Mouse (Mus musculus) MEL (cell line): ENCODE results near the gene Stk10. TPM values are rescaled to one million over a fixed set of nuclear protein-coding genes. Genes with fewer than 3 reads are reported as not detected.
A peak's percentile ranks its signal among the peaks of the same experiment; 100 is the strongest.

Experiments used
- DNase-seq: peaks from one replicate; pipeline ENCODE4 v3.0.0; 2011; ENCODE audit warnings: low read depth, low spot score
- H3K27ac ChIP-seq: 2 replicates; pipeline ENCODE4 v1.5.1; 2012; ENCODE audit warnings: low read depth, mild to moderate bottlenecking, control low read depth, low read length, moderate library complexity; ENCODE audit not compliant: control insufficient read depth
- H3K27me3 ChIP-seq, 2 experiments: fragments of 150-350 bp in 1 of 2; sonication (generic) in 1 of 2; 2 replicates each; pipeline ENCODE4 v1.6.1; 2012; ENCODE audit warnings: low read length in 2 of 2, mild to moderate bottlenecking in 2 of 2, improper control_type of control experiment in 1 of 2, moderate library complexity in 1 of 2; ENCODE audit not compliant: insufficient read depth in 2 of 2, control insufficient read depth in 1 of 2
- H3K36me3 ChIP-seq, 2 experiments: 2 replicates each; pipeline ENCODE4 v1.6.1; 2012 to 2014; ENCODE audit warnings: low read length in 2 of 2, improper control_type of control experiment in 1 of 2, inconsistent platforms in 1 of 2, mild to moderate bottlenecking in 1 of 2; ENCODE audit not compliant: insufficient read depth in 2 of 2, control insufficient read depth in 1 of 2
- H3K4me1 ChIP-seq, 2 experiments: fragments of 150-350 bp in 1 of 2; sonication (generic) in 1 of 2; 2 replicates each; pipeline ENCODE4 v1.6.1; 2012; ENCODE audit warnings: low read length in 2 of 2, improper control_type of control experiment in 1 of 2, mild to moderate bottlenecking in 1 of 2; ENCODE audit not compliant: insufficient read depth in 2 of 2, control insufficient read depth in 1 of 2
- H3K4me3 ChIP-seq, 2 experiments: fragments of 150-350 bp in 1 of 2; sonication (generic) in 1 of 2; 2 replicates each; pipeline ENCODE4 v1.5.1; 2012; ENCODE audit warnings: low read depth in 2 of 2, low read length in 2 of 2, mild to moderate bottlenecking in 2 of 2, moderate library complexity in 2 of 2, control low read depth in 1 of 2, improper control_type of control experiment in 1 of 2; ENCODE audit not compliant: control insufficient read depth in 1 of 2, insufficient read depth in 1 of 2
- H3K79me2 ChIP-seq: 2 replicates; pipeline ENCODE4 v1.6.1; 2012; ENCODE audit warnings: mild to moderate bottlenecking, low read length, moderate library complexity; ENCODE audit not compliant: control insufficient read depth, poor library complexity, insufficient read depth
- H3K9ac ChIP-seq: 2 replicates; pipeline ENCODE4 v1.6.1; 2012; ENCODE audit warnings: low read depth, mild to moderate bottlenecking, control low read depth, low read length, moderate library complexity; ENCODE audit not compliant: control insufficient read depth, poor library complexity, severe bottlenecking
- H3K9me3 ChIP-seq: fragments of 150-350 bp; sonication (generic); replicated peaks from 2 replicates; pipeline ENCODE4 v1.6.1; 2012; ENCODE audit warnings: mild to moderate bottlenecking, low read length, improper control_type of control experiment, moderate library complexity; ENCODE audit not compliant: insufficient read depth
- BHLHE40 ChIP-seq: IDR thresholded peaks from 2 replicates; pipeline ENCODE4 v1.6.1; 2012; ENCODE audit warnings: low read depth, mild to moderate bottlenecking, inconsistent platforms, low read length, improper control_type of control experiment, borderline replicate concordance
- E2F4 ChIP-seq: IDR thresholded peaks from 2 replicates; pipeline ENCODE4 v1.6.1; 2011; ENCODE audit warnings: low read depth, low read length, improper control_type of control experiment, borderline replicate concordance
- ELF1 ChIP-seq: IDR thresholded peaks from 2 replicates; pipeline ENCODE4 v1.6.1; 2014; ENCODE audit warnings: low read depth, mild to moderate bottlenecking, inconsistent platforms, low read length, improper control_type of control experiment, moderate library complexity
- HCFC1 ChIP-seq: IDR thresholded peaks from 2 replicates; pipeline ENCODE4 v1.6.1; 2012; ENCODE audit warnings: low read depth, mild to moderate bottlenecking, inconsistent platforms, low read length, improper control_type of control experiment, moderate library complexity
- MAFK ChIP-seq: IDR thresholded peaks from 2 replicates; pipeline ENCODE4 v1.6.1; 2011; ENCODE audit warnings: low read depth, mild to moderate bottlenecking, low read length, improper control_type of control experiment, borderline replicate concordance
- MAX ChIP-seq: IDR thresholded peaks from 2 replicates; pipeline ENCODE4 v1.6.1; 2011; ENCODE audit warnings: low read length, improper control_type of control experiment
- MAZ ChIP-seq: IDR thresholded peaks from 2 replicates; pipeline ENCODE4 v1.6.1; 2012; ENCODE audit warnings: low read depth, mild to moderate bottlenecking, inconsistent platforms, low read length, improper control_type of control experiment
- MXI1 ChIP-seq: IDR thresholded peaks from 2 replicates; pipeline ENCODE4 v1.6.1; 2011; ENCODE audit warnings: mild to moderate bottlenecking, low read depth, low read length, improper control_type of control experiment
- MYB ChIP-seq: IDR thresholded peaks from 2 replicates; pipeline ENCODE4 v1.6.1; 2011; ENCODE audit warnings: mild to moderate bottlenecking, low read depth, low read length, improper control_type of control experiment
- MYC ChIP-seq: IDR thresholded peaks from 2 replicates; pipeline ENCODE4 v1.6.1; 2011; ENCODE audit warnings: low read depth, mild to moderate bottlenecking, low read length, improper control_type of control experiment, moderate library complexity
- NELFE ChIP-seq: IDR thresholded peaks from 2 replicates; pipeline ENCODE4 v1.6.1; 2011; ENCODE audit warnings: low read depth, low read length, improper control_type of control experiment
- POLR2A ChIP-seq, 2 experiments: IDR thresholded peaks; 2 replicates each; pipeline ENCODE4 v1.6.1; 2011 to 2012; ENCODE audit warnings: low read length in 2 of 2, mild to moderate bottlenecking in 2 of 2, control low read depth in 1 of 2, improper control_type of control experiment in 1 of 2, low read depth in 1 of 2, moderate library complexity in 1 of 2; ENCODE audit not compliant: control insufficient read depth in 1 of 2, insufficient read depth in 1 of 2, poor library complexity in 1 of 2
- POLR2AphosphoS5 ChIP-seq: IDR thresholded peaks from 2 replicates; pipeline ENCODE4 v1.6.1; 2012; ENCODE audit warnings: low read depth, borderline replicate concordance, mild to moderate bottlenecking, inconsistent platforms, low read length, moderate library complexity, mixed read lengths
- RAD21 ChIP-seq: IDR thresholded peaks from 2 replicates; pipeline ENCODE4 v1.6.1; 2011; ENCODE audit warnings: mild to moderate bottlenecking, low read depth, low read length, improper control_type of control experiment
- SIN3A ChIP-seq: IDR thresholded peaks from 2 replicates; pipeline ENCODE4 v1.6.1; 2012; ENCODE audit warnings: low read length, improper control_type of control experiment, inconsistent platforms
- TAL1 ChIP-seq: IDR thresholded peaks from 2 replicates; pipeline ENCODE4 v1.6.1; 2012; ENCODE audit warnings: mild to moderate bottlenecking, inconsistent platforms, low read length, moderate library complexity, mixed read lengths
- TBP ChIP-seq: IDR thresholded peaks from 2 replicates; pipeline ENCODE4 v1.8.0; 2011; ENCODE audit warnings: low read depth, low read length, improper control_type of control experiment
- USF1 ChIP-seq: IDR thresholded peaks from 2 replicates; pipeline ENCODE4 v1.6.1; 2014; ENCODE audit warnings: low read depth, mild to moderate bottlenecking, inconsistent platforms, low read length, improper control_type of control experiment, moderate library complexity
- USF2 ChIP-seq, 2 experiments: IDR thresholded peaks; 2 replicates each; pipeline ENCODE4 v1.6.1; 2011 to 2012; ENCODE audit warnings: improper control_type of control experiment in 2 of 2, low read length in 2 of 2, borderline replicate concordance in 1 of 2, inconsistent platforms in 1 of 2, low read depth in 1 of 2, mild to moderate bottlenecking in 1 of 2; ENCODE audit not compliant: insufficient read depth in 1 of 2
- ZNF384 ChIP-seq: IDR thresholded peaks from 2 replicates; pipeline ENCODE4 v1.6.1; 2012; ENCODE audit warnings: low read depth, mild to moderate bottlenecking, inconsistent platforms, low read length, improper control_type of control experiment
- polyA plus RNA-seq, 2 experiments: library from polyadenylated mRNA; stranded (reverse) in 1 of 2; unstranded in 1 of 2; fragments of >175 nt in 1 of 2; fragments of >200 nt in 1 of 2; gene quantifications; 2 replicates each; pipeline versions ENCODE4 v1.2.1 to v1.2.4; 2012; ENCODE audit warnings: low replicate concordance in 2 of 2, low read depth in 1 of 2; ENCODE audit not compliant: insufficient read length in 2 of 2, insufficient read depth in 1 of 2, missing spikeins in 1 of 2
- total RNA-seq: library from RNA; depleted of rRNA; stranded (reverse); fragments of 300-350 nt; gene quantifications from 2 replicates; pipeline ENCODE4 v1.2.3, GENCODE M21; 2012

The Stk10 gene
- total and polyA plus RNA-seq, 3 experiments, result 10.8 to 14.4 TPM; not detected in 1

DNA sequence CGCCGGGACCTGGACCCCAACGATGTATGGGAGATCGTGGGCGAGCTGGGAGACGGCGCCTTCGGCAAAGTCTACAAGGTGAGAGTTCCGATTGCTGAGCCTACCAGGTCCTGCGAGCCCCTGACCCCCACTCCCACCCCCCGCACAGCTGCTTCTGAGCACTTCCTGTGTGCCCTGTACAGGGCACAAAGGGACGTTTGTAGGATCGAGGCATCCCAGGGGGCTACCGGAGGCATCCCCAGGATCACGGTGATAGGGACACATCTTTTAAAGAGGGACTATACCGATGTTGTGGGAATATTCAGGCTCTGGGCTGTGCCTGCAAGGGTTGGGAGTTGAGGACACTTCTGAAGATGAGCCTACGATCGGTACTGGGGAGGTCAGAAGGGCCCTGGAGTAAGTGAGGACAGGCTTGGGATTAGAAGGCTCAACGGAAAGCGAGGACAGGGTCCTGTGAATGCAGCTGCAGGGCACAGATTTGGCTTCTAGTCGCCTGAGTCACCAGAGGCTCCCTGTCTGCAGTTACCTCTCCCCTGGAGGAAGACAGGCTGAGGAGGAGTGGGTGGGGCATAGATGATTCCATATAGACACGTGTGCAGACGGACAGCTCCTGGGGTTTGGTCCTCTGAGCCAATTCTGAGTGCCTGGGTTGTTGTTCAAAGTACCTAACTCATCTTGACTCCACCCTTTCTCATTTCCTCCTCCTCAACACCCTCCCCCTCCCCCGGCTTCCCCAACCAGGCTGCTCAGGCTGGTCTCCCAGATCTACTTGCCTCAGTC lies 567 bp downstream of the Stk10 start:
- Histone ChIP-seq H3K27ac (peak overlapping the region; percentile 50), H3K27me3 (no peaks in the 10 kb centered on the region), H3K9ac (peak overlapping the region; percentile 91), H3K4me3 (peak overlapping the region; percentile 88 to 95), H3K36me3 (peaks cover 0 to 10% of the 10 kb centered on the region in 2 experiments; a peak in 2 of 4 replicates), H3K9me3 (no peaks in the 10 kb centered on the region), H3K4me1 (peaks cover 0 to 18% of the 10 kb centered on the region in 2 experiments; a peak in 2 of 4 replicates), H3K79me2 (peaks cover 8% of the 10 kb centered on the region)
- TF ChIP-seq USF1, result peak; percentile 79
- TF ChIP-seq E2F4, result no peak
- TF ChIP-seq TBP, result peak; percentile 38; the same call in 1 of the 2 replicates
- TF ChIP-seq MAZ, result peak; percentile 54; the same call in 1 of the 2 replicates
- TF ChIP-seq NELFE, result no peak
- TF ChIP-seq ZNF384, result no peak
- no peak for TF ChIP-seq USF2 (IDR thresholded peaks at IDR 0.05; ENCODE audit: borderline replicate concordance in 1 of 2, insufficient read depth in 1 of 2, low read depth in 1 of 2, low read length in 2 of 2)
- no peak for TF ChIP-seq MAFK
- TF ChIP-seq RAD21, result no peak
- TF ChIP-seq SIN3A, result peak; percentile 83
- TF ChIP-seq POLR2AphosphoS5, result no peak
- peak in 1 of 2 experiments; percentile 25; a peak in 1 of 4 replicates for TF ChIP-seq POLR2A (IDR thresholded peaks at IDR 0.05; ENCODE audit: control insufficient read depth in 1 of 2, insufficient read depth in 1 of 2, low read depth in 1 of 2, low read length in 2 of 2, poor library complexity in 1 of 2)
- TF ChIP-seq MYC, result peak; percentile 75; the same call in 1 of the 2 replicates
- TF ChIP-seq HCFC1, result 0 out of 2 replicates have a peak, but pooled peaks have one; percentile 29
- TF ChIP-seq ELF1, result 0 out of 2 replicates have a peak, but pooled peaks have one; percentile 22
- TF ChIP-seq TAL1, result peak; percentile 16; the same call in 1 of the 2 replicates
- peak; percentile 40; the same call in 1 of the 2 replicates for TF ChIP-seq BHLHE40
- TF ChIP-seq MAX, result peak; percentile 90
- no peak for TF ChIP-seq MYB
- TF ChIP-seq MXI1, result peak; percentile 98
- DNase-seq, result peak; percentile 93
